Mouse (Mus musculus) large intestine, adult 2 months (tissue): Measurements from ENCODE around the gene Slc43a1. TPM values are rescaled to one million over a fixed set of nuclear protein-coding genes. Genes with fewer than 3 reads are reported as not detected.
A peak's percentile ranks its signal among the peaks of the same experiment; 100 is the strongest.

Experiments used
- DNase-seq: peaks from one replicate; pipeline ENCODE4 v3.0.0-alpha.2; 2012; ENCODE audit warnings: low read depth, low spot score
- WGBS: fragments of 180-500 bp; shearing (Covaris S2); methylation state at CpG from one replicate; pipeline ENCODE4 v1.1.7; 2018; 5-methylcytosine and 5-hydroxymethylcytosine counted together
- polyA plus RNA-seq: library from polyadenylated mRNA; depleted of rRNA; stranded (reverse); fragments of >200 nt; gene quantifications from 2 replicates; pipeline ENCODE4 v1.2.3, GENCODE M21; 2012

The Slc43a1 gene
- polyA plus RNA-seq, 1 experiment: 6.8 TPM

- DNase-seq: peak; percentile 85
- whole genome bisulfite sequencing: under 1% methylated on average over 34 of the region's 34 CpGs
These were observed 12.0 kb upstream of the Slc43a1 start, which contains the start of gene Timm10 for GRCm38 (mm10) chr2:84826488-84827282. Gene Timm10 (plus strand): TSS chr2:84826997.

DNA sequence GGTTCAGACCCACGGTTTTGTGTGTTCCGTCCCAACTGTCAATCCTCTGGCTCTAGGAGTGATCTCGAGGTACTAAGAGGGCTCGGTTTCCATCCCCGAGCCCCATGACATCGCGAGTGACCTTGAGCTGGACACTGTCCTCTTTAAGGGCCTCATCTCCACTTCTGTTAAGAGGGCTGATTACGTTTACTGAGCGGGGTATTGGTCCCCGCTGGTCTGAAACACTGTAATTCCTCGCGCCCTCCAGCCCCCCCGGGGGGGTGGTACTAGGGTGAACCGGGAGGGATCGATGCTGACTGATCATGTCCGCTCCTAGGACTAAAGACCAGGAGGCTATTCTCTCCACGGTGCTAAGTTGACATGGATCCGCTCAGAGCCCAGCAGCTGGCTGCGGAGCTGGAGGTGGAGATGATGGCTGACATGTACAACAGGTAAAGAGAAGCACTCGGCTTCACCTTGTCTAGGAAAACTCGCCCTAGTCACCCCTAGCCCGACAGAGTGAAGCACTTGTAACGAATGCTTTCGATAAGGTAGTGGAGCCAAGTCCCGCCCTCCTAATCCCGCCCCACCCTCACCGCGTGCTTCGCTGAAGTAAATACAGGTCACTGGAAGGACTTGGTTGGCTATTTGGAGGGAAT is 11.2 kb upstream of the Slc43a1 start:
- under 1% methylated on average over 29 of the region's 29 CpGs for WGBS
- DNase-seq: no peak

DNA sequence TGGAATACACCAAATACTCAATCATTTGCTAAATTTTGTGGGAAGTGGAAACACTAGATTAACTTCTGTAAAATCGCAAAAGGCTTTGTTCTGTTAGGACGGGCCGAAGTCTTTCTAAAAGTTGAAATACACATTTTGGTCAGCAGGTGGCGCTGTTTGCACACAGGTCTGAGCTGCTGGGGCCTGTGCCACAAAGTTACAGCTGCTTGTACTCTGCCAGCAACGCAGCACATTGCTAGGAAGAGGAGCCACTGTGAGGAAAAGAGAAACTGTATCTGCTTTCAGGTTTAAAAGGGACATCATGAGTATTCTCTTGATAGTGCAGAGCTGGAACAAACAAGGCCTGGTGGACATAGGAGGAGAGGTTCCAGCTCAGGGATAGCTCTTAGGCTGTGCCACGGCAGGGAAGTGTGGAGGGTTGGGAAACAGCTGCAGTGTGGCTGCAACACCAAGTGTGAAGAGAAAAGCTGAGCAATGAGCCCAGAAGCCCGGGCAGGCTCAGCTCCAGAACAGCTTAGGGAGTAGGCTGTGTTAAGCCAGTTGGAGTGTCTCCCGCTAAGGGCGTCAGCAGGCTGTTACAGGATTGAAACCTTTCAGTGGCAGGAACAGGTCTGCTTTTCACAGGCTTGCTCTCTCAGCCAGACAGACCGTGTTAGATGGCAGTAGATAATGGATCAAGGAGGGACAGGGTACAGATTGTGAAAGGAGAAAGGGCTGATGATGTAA is 6.8 kb upstream of the Slc43a1 start:
- WGBS: 25% methylated on average over 10 of the region's 10 CpGs
- DNase-seq: no peak

- 29% methylated on average over 8 of the region's 8 CpGs for WGBS
- no peak for DNase-seq
These were observed 1.5 kb upstream of the Slc43a1 start for GRCm38 (mm10) chr2:84837107-84837506.

- WGBS: 34% methylated on average over 9 of the region's 9 CpGs
- no peak for DNase-seq
These were observed 645 bp upstream of the Slc43a1 start for GRCm38 (mm10) chr2:84837817-84838592.

DNA sequence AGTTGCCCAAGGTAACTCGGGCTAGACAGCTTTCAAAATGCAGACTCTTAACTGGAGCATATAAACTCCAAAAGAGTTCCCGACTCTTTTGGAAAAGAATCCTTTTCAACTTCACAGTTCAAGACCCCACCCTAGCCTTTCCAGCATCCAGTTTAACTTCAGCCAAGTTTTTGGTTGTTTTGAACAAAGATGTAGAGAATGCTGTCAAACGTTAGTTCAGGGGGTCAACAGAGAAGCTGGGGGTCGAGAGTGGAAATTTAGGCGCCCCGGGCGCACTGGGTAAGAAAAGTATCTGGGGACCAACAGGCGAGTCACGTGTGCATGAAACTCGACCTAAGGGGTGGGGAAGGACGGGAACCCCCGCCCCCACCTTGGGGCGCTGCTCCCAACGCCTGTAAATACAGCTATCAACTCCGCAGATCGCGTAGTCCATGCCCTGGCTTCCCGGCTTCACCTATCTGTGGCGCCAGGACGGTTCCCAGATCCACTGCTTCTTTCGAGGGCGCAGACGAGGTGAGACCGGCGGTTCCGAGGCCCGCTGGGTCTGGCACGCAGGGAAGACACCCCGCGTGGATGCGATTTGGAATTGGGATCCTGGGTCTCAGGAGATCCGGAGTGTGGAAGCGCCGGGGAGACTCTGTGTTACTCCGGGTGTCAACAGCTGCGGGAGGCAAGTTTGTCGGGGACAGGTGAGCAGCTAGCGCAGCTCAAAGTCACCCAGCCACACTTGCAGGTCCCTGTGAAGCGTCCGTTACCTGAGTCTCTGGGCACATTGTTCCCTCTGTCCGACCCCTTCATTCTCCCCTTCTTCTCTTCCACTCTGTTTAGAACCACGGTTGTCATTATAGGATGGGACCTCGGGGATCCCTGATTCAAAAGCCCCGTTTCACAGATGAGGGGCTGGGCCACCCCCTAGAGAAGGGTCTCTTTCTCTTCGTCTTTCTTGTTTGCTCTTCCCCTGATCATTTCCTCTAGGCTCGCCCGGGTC is 637 bp downstream of the Slc43a1 start:
- DNase-seq: no peak
- WGBS: 2% methylated on average over 47 of the region's 47 CpGs

GRCm38 (mm10) chr2:84840016-84840747 is 1.5 kb downstream of the Slc43a1 start:
- WGBS: 1% methylated on average over 54 of the region's 54 CpGs
- no peak for DNase-seq

GRCm38 (mm10) chr2:84840748-84841563 is 2.3 kb downstream of the Slc43a1 start:
- DNase-seq: no peak
- WGBS: 10% methylated on average over 17 of the region's 17 CpGs

GRCm38 (mm10) chr2:84841905-84842304 is 3.3 kb downstream of the Slc43a1 start:
- DNase-seq: no peak

GRCm38 (mm10) chr2:84843654-84844053 is 5.0 kb downstream of the Slc43a1 start:
- 77% methylated on average over 6 of the region's 6 CpGs for WGBS
- DNase-seq: no peak

DNA sequence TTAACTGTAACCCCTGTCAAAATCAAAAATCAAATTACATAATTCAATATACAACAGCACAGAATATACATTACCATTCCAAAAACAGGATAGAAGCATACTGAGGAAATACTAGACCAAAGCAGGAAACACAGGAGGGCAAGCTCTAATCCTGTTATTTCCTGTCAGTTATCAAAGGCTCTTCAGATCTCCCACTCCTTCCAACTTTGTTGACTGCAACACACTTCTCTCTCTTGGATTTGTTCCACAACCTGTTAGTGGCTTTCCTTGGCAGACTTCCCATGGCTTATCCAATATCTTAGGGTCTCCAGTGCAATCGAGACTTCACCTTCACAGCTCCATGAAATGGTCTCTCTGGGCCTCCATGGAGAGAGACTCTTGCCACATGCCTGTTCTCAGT is 6.6 kb downstream of the Slc43a1 start:
- 46% methylated on average over 1 of the region's 1 CpGs for WGBS
- DNase-seq: no peak

GRCm38 (mm10) chr2:84850407-84851129 is 11.9 kb downstream of the Slc43a1 start:
- WGBS: 31% methylated on average over 7 of the region's 7 CpGs
- no peak for DNase-seq

- 38% methylated on average over 23 of the region's 23 CpGs for WGBS
- DNase-seq: no peak
These were observed 12.7 kb downstream of the Slc43a1 start for GRCm38 (mm10) chr2:84851130-84852040.

DNA sequence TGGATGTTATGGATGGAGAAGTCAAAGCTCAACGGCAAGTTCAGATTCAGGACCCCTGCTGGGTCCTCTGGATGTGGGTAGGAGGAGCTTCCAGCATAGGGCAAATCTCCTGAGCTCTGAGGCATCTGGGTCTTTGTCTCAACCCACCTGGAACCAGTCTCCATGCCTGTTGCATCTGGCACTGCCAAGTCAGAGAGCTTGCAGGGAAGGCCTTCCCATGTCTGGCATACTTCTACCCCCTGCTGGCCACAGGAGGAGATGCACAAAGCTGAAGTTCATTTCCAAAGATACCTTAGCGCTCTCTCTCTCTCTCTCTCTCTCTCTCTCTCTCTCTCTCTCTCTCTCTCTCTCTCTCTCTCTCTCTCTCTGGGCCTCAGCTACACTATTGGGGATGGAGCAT is 17.1 kb downstream of the Slc43a1 start:
- WGBS: 57% methylated on average over 2 of the region's 2 CpGs
- DNase-seq: no peak

DNA sequence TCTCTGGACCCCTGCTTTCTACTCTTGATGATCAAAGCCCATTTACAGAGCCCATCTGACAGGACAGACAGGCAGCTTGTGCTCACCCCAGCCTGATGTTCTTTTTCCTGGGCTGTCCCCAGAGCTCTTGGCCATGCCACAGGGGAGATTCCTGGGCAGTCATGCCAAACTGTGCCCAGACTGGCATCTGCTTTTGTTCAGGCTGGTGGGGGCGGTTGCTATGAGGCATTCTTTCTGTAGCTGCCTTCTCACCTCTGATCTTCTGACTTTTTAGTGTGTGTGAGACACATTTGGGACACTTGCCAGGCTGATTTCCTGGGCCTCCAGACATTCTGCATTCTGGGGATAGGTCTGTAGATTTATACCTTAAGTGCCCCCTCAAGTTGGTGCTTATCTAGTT is 19.9 kb downstream of the Slc43a1 start:
- 95% methylated on average over 1 of the region's 1 CpGs for WGBS
- DNase-seq: no peak
